Mouse (Mus musculus) CD4-positive helper T cell, adult 2 months (primary cell): ENCODE results near the gene Slc4a1ap.

ENCODE experiments used
- DNase-seq: peaks from one replicate; pipeline ENCODE4 v3.0.0-alpha.2; 2012; ENCODE audit warnings: low read depth, missing footprints, low spot score

Gene Slc4a1ap

GRCm38 (mm10) chr5:31603766-31604165 lies 77.0 kb downstream of the Slc4a1ap start:
- no peak for DNase-seq

- no peak for DNase-seq
These were observed 79.4 kb downstream of the Slc4a1ap start for GRCm38 (mm10) chr5:31606151-31606550.
